Mouse (Mus musculus): ENCODE results near the gene Becn1.

DNA sequence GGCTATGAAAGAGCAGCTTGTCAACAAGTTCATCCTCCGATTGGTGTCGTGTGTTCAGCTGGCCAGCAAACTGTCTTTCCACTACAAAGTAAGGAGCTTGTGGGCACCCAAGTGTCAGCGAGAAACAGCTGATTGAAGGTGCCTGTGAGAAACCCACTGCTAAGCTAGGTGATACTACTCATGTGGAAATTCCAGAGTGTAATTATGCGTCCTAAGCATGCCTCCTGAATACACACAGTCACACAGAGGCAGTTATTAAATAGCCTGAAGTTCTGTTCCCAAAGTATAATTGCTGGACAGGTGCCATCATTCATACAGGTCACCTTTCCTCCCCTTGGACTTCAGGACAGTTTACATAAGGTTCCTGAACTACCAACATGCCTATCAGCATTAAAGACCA is 18.3 kb downstream of the Becn1 start:
- TF ChIP-seq CTCF (IDR thresholded peaks at IDR 0.05; ENCODE audit: control insufficient read depth, insufficient read depth, low read length), result no peak
- no peak for TF ChIP-seq POLR2A (IDR thresholded peaks at IDR 0.05; ENCODE audit: borderline replicate concordance, control insufficient read depth, low read depth, low read length)
